Mouse (Mus musculus) lung, embryonic 14.5 days (tissue): ENCODE results near the gene Snx32. TPM values are rescaled to one million over a fixed set of nuclear protein-coding genes. Genes with fewer than 3 reads are reported as not detected.
A peak's percentile ranks its signal among the peaks of the same experiment; 100 is the strongest.

ENCODE experiments used
- ATAC-seq: fragments of 200-750 bp; cut with Nextera tagmentation; 2 replicates; pipeline ENCODE4 v1.8.0; 2017; ENCODE audit warnings: mild to moderate bottlenecking, moderate TSS enrichment, moderate library complexity; ENCODE audit not compliant: insufficient read depth
- DNase-seq: peaks from one replicate; pipeline ENCODE4 v3.0.0-alpha.2; 2015
- H3K27ac ChIP-seq: fragments of 300-500 bp; sonication (generic); 2 replicates; pipeline ENCODE4 v1.5.1; 2014; ENCODE audit warnings: low read depth, mild to moderate bottlenecking, moderate library complexity
- H3K27me3 ChIP-seq: fragments of 300-500 bp; sonication (generic); 2 replicates; pipeline ENCODE4 v1.6.1; 2014; ENCODE audit warnings: low read length, control low read depth; ENCODE audit not compliant: insufficient read depth
- H3K36me3 ChIP-seq: fragments of 300-500 bp; sonication (generic); 2 replicates; pipeline ENCODE4 v1.6.1; 2014; ENCODE audit warnings: control low read depth; ENCODE audit not compliant: insufficient read depth
- H3K4me1 ChIP-seq: fragments of 300-500 bp; sonication (generic); 2 replicates; pipeline ENCODE4 v1.6.1; 2014; ENCODE audit warnings: antibody characterized with exemption, control low read depth; ENCODE audit not compliant: insufficient read depth
- H3K4me2 ChIP-seq: fragments of 300-500 bp; sonication (generic); 2 replicates; pipeline ENCODE4 v1.6.1; 2014; ENCODE audit warnings: mild to moderate bottlenecking
- H3K4me3 ChIP-seq: fragments of 300-500 bp; sonication (generic); 2 replicates; pipeline ENCODE4 v1.5.1; 2014; ENCODE audit warnings: low read depth, low read length
- H3K9ac ChIP-seq: fragments of 300-500 bp; sonication (generic); 2 replicates; pipeline ENCODE4 v1.6.1; 2014
- H3K9me3 ChIP-seq: fragments of 300-500 bp; sonication (generic); 2 replicates; pipeline ENCODE4 v1.6.1; 2016; ENCODE audit warnings: low read depth, low read length, control low read depth
- CTCF ChIP-seq: IDR thresholded peaks from 2 replicates; pipeline ENCODE4 v1.5.1; 2016; ENCODE audit warnings: antibody characterized with exemption, low read depth
- WGBS: fragments of 180-500 bp; shearing (Covaris S2); extraction: QIAGEN DNeasy Blood & Tissue Kit; methylation state at CpG from one replicate; pipeline ENCODE4 v1.1.7; 2014; 5-methylcytosine and 5-hydroxymethylcytosine counted together
- polyA plus RNA-seq: library from polyadenylated mRNA; unstranded; fragments of >200 nt; fragmentation: Nextera tagmentation; extraction: Ambion mirVana; gene quantifications from 2 replicates; pipeline ENCODE4 v1.2.1, GENCODE M21; 2014

Snx32 gene
- polyA plus RNA-seq, 1 experiment from 2014 or later, result 6.7 TPM

GRCm38 (mm10) chr19:5483386-5484359 lies 26.7 kb downstream of the Snx32 start:
- DNase-seq (no peak), ATAC-seq (no peak)
- Histone ChIP-seq H3K27me3 (no peaks in the 10 kb centered on the region), H3K27ac (no peak overlapping the region), H3K9me3 (no peaks in the 10 kb centered on the region), H3K4me1 (peaks cover 7% of the 10 kb centered on the region; the same call in 1 of the 2 replicates), H3K4me3 (no peak overlapping the region), H3K4me2 (no peak overlapping the region), H3K9ac (no peak overlapping the region), H3K36me3 (peaks cover 71% of the 10 kb centered on the region)
- 91% methylated on average over 19 of the region's 19 CpGs for WGBS
- no peak for TF ChIP-seq CTCF

DNA sequence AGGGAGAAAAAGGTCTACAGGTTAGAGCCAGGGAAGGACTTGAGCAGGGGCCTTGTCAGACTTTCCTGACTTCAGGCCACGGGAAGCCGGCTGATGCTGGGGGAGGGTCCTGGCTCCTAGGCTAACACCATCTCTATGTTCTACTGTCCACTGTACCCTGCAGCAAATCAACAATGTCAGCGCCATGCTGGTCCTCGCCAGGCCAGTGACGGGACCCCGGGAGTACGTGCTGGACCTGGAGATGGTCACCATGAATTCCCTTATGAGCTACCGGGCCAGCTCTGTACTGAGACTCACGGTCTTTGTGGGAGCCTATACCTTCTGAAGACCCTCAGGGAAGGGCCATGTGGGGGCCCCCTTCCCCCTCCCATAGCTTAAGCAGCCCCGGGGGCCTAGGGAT lies 28.9 kb downstream of the Snx32 start:
- H3K36me3 ChIP-seq, result peaks cover 90% of the 10 kb centered on the region
- WGBS, result 88% methylated on average over 10 of the region's 10 CpGs
- 0 out of 2 replicates have a peak, but pooled peaks cover 6% of the 10 kb centered on the region for H3K4me1 ChIP-seq
- H3K27ac ChIP-seq, result no peak overlapping the region
- H3K4me2 ChIP-seq, result no peak overlapping the region
- no peak overlapping the region for H3K9ac ChIP-seq
- TF ChIP-seq CTCF, result no peak
- no peak overlapping the region for H3K4me3 ChIP-seq
- ATAC-seq (no peak), DNase-seq (no peak)
- H3K9me3 ChIP-seq, result no peaks in the 10 kb centered on the region
- no peaks in the 10 kb centered on the region for H3K27me3 ChIP-seq

- ATAC-seq (no peak), DNase-seq (no peak)
- Histone ChIP-seq H3K4me3 (no peak overlapping the region), H3K9me3 (no peaks in the 10 kb centered on the region), H3K27ac (no peak overlapping the region), H3K4me1 (peaks cover 7% of the 10 kb centered on the region; the same call in 1 of the 2 replicates), H3K4me2 (no peak overlapping the region), H3K9ac (no peak overlapping the region), H3K36me3 (peaks cover 83% of the 10 kb centered on the region), H3K27me3 (no peaks in the 10 kb centered on the region)
- TF ChIP-seq CTCF, result no peak
- 87% methylated on average over 10 of the region's 10 CpGs for WGBS
Measured at GRCm38 (mm10) chr19:5480016-5480415, 30.3 kb downstream of the Snx32 start.

- WGBS, result 87% methylated on average over 18 of the region's 18 CpGs
- H3K27ac ChIP-seq, result no peak overlapping the region
Measured at GRCm38 (mm10) chr19:5477668-5478300, 32.6 kb downstream of the Snx32 start.

DNA sequence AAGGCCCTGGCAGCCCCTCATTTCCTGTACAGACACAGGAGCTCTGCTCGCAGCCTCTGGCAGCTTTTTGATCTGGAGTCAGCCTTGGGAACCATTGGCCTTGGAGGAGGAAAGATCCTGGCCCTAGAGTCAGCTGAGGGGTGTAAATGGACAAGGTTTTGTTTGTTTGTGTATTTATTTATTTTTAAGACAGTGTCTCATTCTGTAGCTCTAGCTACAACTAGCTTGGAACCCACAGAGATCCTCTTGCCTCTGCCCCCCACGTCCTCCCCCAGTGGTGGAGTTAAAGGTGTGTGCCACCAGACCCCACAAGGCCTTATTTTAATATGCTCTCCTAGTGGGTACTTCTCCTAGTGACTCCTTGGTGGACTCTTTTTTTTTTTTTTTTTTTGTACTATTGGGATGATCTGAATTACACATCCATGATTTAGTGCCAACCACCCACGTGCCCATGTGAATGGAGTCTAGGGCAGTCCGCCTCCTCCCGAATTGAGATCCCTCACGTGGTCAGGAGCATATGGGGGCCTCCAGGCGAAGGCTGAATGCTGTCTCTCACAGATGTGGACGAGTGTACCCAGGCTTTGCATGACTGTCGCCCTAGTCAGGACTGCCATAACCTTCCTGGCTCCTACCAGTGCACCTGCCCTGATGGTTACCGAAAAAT lies 33.2 kb downstream of the Snx32 start:
- no peak overlapping the region for H3K9ac ChIP-seq
- WGBS, result 84% methylated on average over 10 of the region's 10 CpGs
- no peak overlapping the region for H3K4me3 ChIP-seq
- H3K27me3 ChIP-seq, result no peaks in the 10 kb centered on the region
- ATAC-seq (no peak), DNase-seq (no peak)
- H3K9me3 ChIP-seq, result no peaks in the 10 kb centered on the region
- H3K27ac ChIP-seq, result no peak overlapping the region
- H3K4me2 ChIP-seq, result no peak overlapping the region
- no peak for TF ChIP-seq CTCF
- H3K36me3 ChIP-seq, result peaks cover 54% of the 10 kb centered on the region
- H3K4me1 ChIP-seq, result peaks cover 9% of the 10 kb centered on the region; the same call in 1 of the 2 replicates

More at GRCm38 (mm10) chr19:5477668-5478300, 32.6 kb downstream of the Snx32 start:
- Histone ChIP-seq H3K4me2 (no peak overlapping the region), H3K9me3 (no peaks in the 10 kb centered on the region), H3K36me3 (peaks cover 61% of the 10 kb centered on the region), H3K4me3 (no peak overlapping the region), H3K9ac (no peak overlapping the region), H3K27me3 (no peaks in the 10 kb centered on the region), H3K4me1 (peaks cover 9% of the 10 kb centered on the region; the same call in 1 of the 2 replicates)
- ATAC-seq (no peak), DNase-seq (no peak)
- no peak for TF ChIP-seq CTCF

DNA sequence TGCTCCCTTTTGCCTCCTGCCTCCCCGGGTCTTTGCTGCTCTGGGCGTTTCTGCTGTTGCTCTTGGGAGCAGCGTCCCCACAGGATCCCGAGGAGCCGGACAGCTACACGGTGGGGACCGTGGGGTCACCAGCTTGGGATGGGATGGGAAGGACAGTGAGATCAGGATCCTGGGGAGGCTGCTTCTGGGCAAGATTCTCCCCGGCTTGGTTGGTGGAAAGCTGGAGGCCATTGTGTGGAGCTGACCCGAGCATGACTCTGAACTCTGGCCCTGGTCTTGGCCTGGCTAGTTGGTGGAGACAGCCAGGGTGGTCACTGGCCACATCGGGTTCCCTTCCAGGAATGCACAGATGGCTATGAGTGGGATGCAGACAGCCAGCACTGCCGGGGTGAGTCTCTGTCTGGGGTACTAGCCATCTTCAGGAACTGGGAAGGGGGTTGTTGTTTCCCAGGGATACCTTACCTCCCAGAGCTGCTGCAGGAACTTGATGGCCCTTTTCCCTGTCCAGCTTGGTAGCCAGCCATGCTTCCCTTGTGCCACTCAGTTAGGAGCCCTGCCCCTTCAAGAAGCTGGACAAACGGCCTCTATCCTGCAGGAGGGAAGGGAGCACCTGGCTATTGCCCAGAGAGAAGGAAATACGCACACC lies 35.1 kb downstream of the Snx32 start:
- H3K4me1 ChIP-seq, result peaks cover 9% of the 10 kb centered on the region; the same call in 1 of the 2 replicates
- peak overlapping the region; percentile 88 for H3K4me2 ChIP-seq
- ATAC-seq (peak; percentile 20; the same call in 1 of the 2 replicates), DNase-seq (peak; percentile 39)
- peak overlapping the region; percentile 86 for H3K27ac ChIP-seq
- peaks cover under 1% of the 10 kb centered on the region; the same call in 1 of the 2 replicates for H3K27me3 ChIP-seq
- 11% methylated on average over 13 of the region's 13 CpGs for WGBS
- peak overlapping the region; percentile 64 for H3K4me3 ChIP-seq
- TF ChIP-seq CTCF, result no peak
- H3K9me3 ChIP-seq, result no peaks in the 10 kb centered on the region
- H3K36me3 ChIP-seq, result peaks cover 37% of the 10 kb centered on the region
- peak overlapping the region; percentile 76 for H3K9ac ChIP-seq
